Mouse (Mus musculus) hindbrain, postnatal 0 days (tissue): ENCODE results near the gene Opa3. TPM values are rescaled to one million over a fixed set of nuclear protein-coding genes. Genes with fewer than 3 reads are reported as not detected.

Experiments used
- ATAC-seq: fragments of 200-750 bp; cut with Nextera tagmentation; 2 replicates; pipeline ENCODE4 v1.8.0; 2017; ENCODE audit warnings: mild to moderate bottlenecking, moderate TSS enrichment, moderate library complexity
- DNase-seq: peaks from one replicate; pipeline ENCODE4 v3.0.0-alpha.2; 2015; ENCODE audit warnings: low spot score
- H3K27ac ChIP-seq: fragments of 300-500 bp; sonication (generic); 2 replicates; pipeline ENCODE4 v1.5.1; 2014; ENCODE audit warnings: mild to moderate bottlenecking
- H3K27me3 ChIP-seq: fragments of 300-500 bp; sonication (generic); 2 replicates; pipeline ENCODE4 v1.6.1; 2014; ENCODE audit warnings: low read length, mixed read lengths; ENCODE audit not compliant: insufficient read depth
- H3K36me3 ChIP-seq: fragments of 300-500 bp; sonication (generic); 2 replicates; pipeline ENCODE4 v1.6.1; 2014; ENCODE audit warnings: low read length, mixed read lengths; ENCODE audit not compliant: insufficient read depth
- H3K4me1 ChIP-seq: fragments of 300-500 bp; sonication (generic); 2 replicates; pipeline ENCODE4 v1.6.1; 2014; ENCODE audit warnings: antibody characterized with exemption, low read length, mixed read lengths; ENCODE audit not compliant: insufficient read depth
- H3K4me2 ChIP-seq: fragments of 300-500 bp; sonication (generic); 2 replicates; pipeline ENCODE4 v1.6.1; 2014; ENCODE audit warnings: low read depth, mild to moderate bottlenecking, low read length, moderate library complexity, mixed read lengths
- H3K4me3 ChIP-seq: fragments of 300-500 bp; sonication (generic); 2 replicates; pipeline ENCODE4 v1.5.1; 2014; ENCODE audit warnings: low read length
- H3K9ac ChIP-seq: fragments of 300-500 bp; sonication (generic); replicated peaks from 2 replicates; pipeline ENCODE4 v1.6.1; 2014; ENCODE audit warnings: mild to moderate bottlenecking, low read length, moderate library complexity, mixed read lengths
- H3K9me3 ChIP-seq: fragments of 300-500 bp; sonication (generic); 2 replicates; pipeline ENCODE4 v1.6.1; 2016; ENCODE audit warnings: low read length, mixed read lengths
- CTCF ChIP-seq: IDR thresholded peaks from 2 replicates; pipeline ENCODE4 v1.5.1; 2016; ENCODE audit warnings: antibody characterized with exemption, control low read depth, low read depth
- WGBS: fragments of 180-500 bp; shearing (Covaris S2); extraction: QIAGEN DNeasy Blood & Tissue Kit; methylation state at CpG from one replicate; pipeline ENCODE4 v1.1.7; 2014; 5-methylcytosine and 5-hydroxymethylcytosine counted together
- polyA plus RNA-seq: library from polyadenylated mRNA; unstranded; fragments of >200 nt; fragmentation: Nextera tagmentation; extraction: Ambion mirVana; gene quantifications from 2 replicates; pipeline ENCODE4 v1.2.1, GENCODE M21; 2015
- total RNA-seq: library from RNA; depleted of rRNA; stranded (reverse); fragments of >200 nt; gene quantifications from 2 replicates; pipeline ENCODE4 v1.2.3, GENCODE M21; 2014; rRNA removed

Gene Opa3
- total RNA-seq (44.2 and 47.7 TPM in 2 replicates), polyA plus RNA-seq (34.6 and 37.1 TPM in 2 replicates)

GRCm38 (mm10) chr7:19227883-19228792 lies at the start of gene Opa3:
Opa3 (plus strand) TSS chr7:19228334.
- Histone ChIP-seq H3K36me3 (no peaks in the 10 kb centered on the region), H3K4me2 (peak within 1 kb of the TSS; percentile 80), H3K4me1 (peaks cover 4% of the 10 kb centered on the region), H3K27me3 (no peaks in the 10 kb centered on the region), H3K4me3 (peak within 1 kb of the TSS; percentile 55), H3K9ac (peak within 1 kb of the TSS; percentile 62), H3K27ac (peak within 1 kb of the TSS; percentile 96), H3K9me3 (no peaks in the 10 kb centered on the region)
- ATAC-seq (peak; percentile 95), DNase-seq (peak; percentile 100)
- TF ChIP-seq CTCF = peak; percentile 79
- under 1% methylated on average over 90 of the region's 91 CpGs for WGBS

GRCm38 (mm10) chr7:19178443-19179092 lies 49.6 kb upstream of the Opa3 start:
- no peaks in the 10 kb centered on the region for H3K9me3 ChIP-seq
- DNase-seq (peak; percentile 81), ATAC-seq (no peak)
- peak overlapping the region; percentile 63 for H3K4me2 ChIP-seq
- peaks cover 5% of the 10 kb centered on the region; the same call in 1 of the 2 replicates for H3K4me1 ChIP-seq
- peak overlapping the region; percentile 1; the same call in 1 of the 2 replicates for H3K9ac ChIP-seq
- 6% methylated on average over 27 of the region's 27 CpGs for WGBS
- peak; percentile 87 for TF ChIP-seq CTCF
- H3K36me3 ChIP-seq = peaks cover 6% of the 10 kb centered on the region; the same call in 1 of the 2 replicates
- 0 out of 2 replicates have a peak, but pooled peaks cover 5% of the 10 kb centered on the region for H3K27me3 ChIP-seq
- no peak overlapping the region for H3K27ac ChIP-seq
- H3K4me3 ChIP-seq = peak overlapping the region; percentile 63

- no peak overlapping the region for H3K27ac ChIP-seq
- peaks cover 5% of the 10 kb centered on the region; the same call in 1 of the 2 replicates for H3K4me1 ChIP-seq
- H3K4me3 ChIP-seq = peak overlapping the region; percentile 63
- H3K9me3 ChIP-seq = no peaks in the 10 kb centered on the region
- H3K27me3 ChIP-seq = 0 out of 2 replicates have a peak, but pooled peaks cover 5% of the 10 kb centered on the region
- H3K36me3 ChIP-seq = peaks cover 6% of the 10 kb centered on the region; the same call in 1 of the 2 replicates
- ATAC-seq (no peak), DNase-seq (peak; percentile 88)
- peak overlapping the region; percentile 21; the same call in 1 of the 2 replicates for H3K9ac ChIP-seq
- H3K4me2 ChIP-seq = peak overlapping the region; percentile 63
- TF ChIP-seq CTCF = peak; percentile 77
- WGBS = 2% methylated on average over 32 of the region's 32 CpGs
Observed at GRCm38 (mm10) chr7:19179173-19179572, 49.0 kb upstream of the Opa3 start.

GRCm38 (mm10) chr7:19179936-19180335 lies 48.2 kb upstream of the Opa3 start:
- WGBS = 48% methylated on average over 6 of the region's 6 CpGs
- ATAC-seq (no peak), DNase-seq (no peak)
- Histone ChIP-seq H3K36me3 (peaks cover 6% of the 10 kb centered on the region; the same call in 1 of the 2 replicates), H3K27ac (no peak overlapping the region), H3K27me3 (0 out of 2 replicates have a peak, but pooled peaks cover 5% of the 10 kb centered on the region), H3K4me3 (peak overlapping the region; percentile 63; the same call in 1 of the 2 replicates), H3K9me3 (no peaks in the 10 kb centered on the region), H3K4me1 (peaks cover 10% of the 10 kb centered on the region; the same call in 1 of the 2 replicates), H3K4me2 (no peak overlapping the region), H3K9ac (peak overlapping the region; percentile 21; the same call in 1 of the 2 replicates)
- no peak for TF ChIP-seq CTCF

- H3K9me3 ChIP-seq = no peaks in the 10 kb centered on the region
- ATAC-seq (no peak), DNase-seq (no peak)
- H3K4me1 ChIP-seq = peaks cover 10% of the 10 kb centered on the region; the same call in 1 of the 2 replicates
- 0 out of 2 replicates have a peak, but pooled peaks cover 5% of the 10 kb centered on the region for H3K27me3 ChIP-seq
- 7% methylated on average over 26 of the region's 27 CpGs for WGBS
- peaks cover 6% of the 10 kb centered on the region; the same call in 1 of the 2 replicates for H3K36me3 ChIP-seq
- H3K27ac ChIP-seq = no peak overlapping the region
- peak overlapping the region; percentile 29 for H3K4me3 ChIP-seq
- H3K4me2 ChIP-seq = peak overlapping the region; percentile 54
- TF ChIP-seq CTCF = no peak
- peak overlapping the region; percentile 25; the same call in 1 of the 2 replicates for H3K9ac ChIP-seq
Observed at GRCm38 (mm10) chr7:19180862-19181429, 47.2 kb upstream of the Opa3 start.

GRCm38 (mm10) chr7:19184250-19184649 lies 43.9 kb upstream of the Opa3 start:
- H3K9ac ChIP-seq = 0 out of 2 replicates have a peak overlapping the region, but pooled peaks have one; percentile 3
- ATAC-seq (no peak), DNase-seq (no peak)
- H3K36me3 ChIP-seq = peaks cover 10% of the 10 kb centered on the region; the same call in 1 of the 2 replicates
- TF ChIP-seq CTCF = no peak
- H3K27ac ChIP-seq = peak overlapping the region; percentile 54; the same call in 1 of the 2 replicates
- no peaks in the 10 kb centered on the region for H3K9me3 ChIP-seq
- H3K4me3 ChIP-seq = no peak overlapping the region
- 0 out of 2 replicates have a peak, but pooled peaks cover 5% of the 10 kb centered on the region for H3K27me3 ChIP-seq
- no peak overlapping the region for H3K4me2 ChIP-seq
- WGBS = 53% methylated on average over 2 of the region's 2 CpGs
- peaks cover 9% of the 10 kb centered on the region; the same call in 1 of the 2 replicates for H3K4me1 ChIP-seq
